Mouse (Mus musculus) MEL (cell line): Measurements from ENCODE around the gene Dhx30. TPM values are rescaled to one million over a fixed set of nuclear protein-coding genes. Genes with fewer than 3 reads are reported as not detected.

Source experiments
- DNase-seq: peaks from one replicate; pipeline ENCODE4 v3.0.0; 2011; ENCODE audit warnings: low read depth, low spot score
- H3K27ac ChIP-seq: 2 replicates; pipeline ENCODE4 v1.5.1; 2012; ENCODE audit warnings: low read depth, mild to moderate bottlenecking, control low read depth, low read length, moderate library complexity; ENCODE audit not compliant: control insufficient read depth
- H3K27me3 ChIP-seq, 2 experiments: fragments of 150-350 bp in 1 of 2; sonication (generic) in 1 of 2; 2 replicates each; pipeline ENCODE4 v1.6.1; 2012; ENCODE audit warnings: low read length in 2 of 2, mild to moderate bottlenecking in 2 of 2, improper control_type of control experiment in 1 of 2, moderate library complexity in 1 of 2; ENCODE audit not compliant: insufficient read depth in 2 of 2, control insufficient read depth in 1 of 2
- H3K36me3 ChIP-seq, 2 experiments: 2 replicates each; pipeline ENCODE4 v1.6.1; 2012 to 2014; ENCODE audit warnings: low read length in 2 of 2, improper control_type of control experiment in 1 of 2, inconsistent platforms in 1 of 2, mild to moderate bottlenecking in 1 of 2; ENCODE audit not compliant: insufficient read depth in 2 of 2, control insufficient read depth in 1 of 2
- H3K4me1 ChIP-seq, 2 experiments: fragments of 150-350 bp in 1 of 2; sonication (generic) in 1 of 2; 2 replicates each; pipeline ENCODE4 v1.6.1; 2012; ENCODE audit warnings: low read length in 2 of 2, improper control_type of control experiment in 1 of 2, mild to moderate bottlenecking in 1 of 2; ENCODE audit not compliant: insufficient read depth in 2 of 2, control insufficient read depth in 1 of 2
- H3K4me3 ChIP-seq, 2 experiments: fragments of 150-350 bp in 1 of 2; sonication (generic) in 1 of 2; 2 replicates each; pipeline ENCODE4 v1.5.1; 2012; ENCODE audit warnings: low read depth in 2 of 2, low read length in 2 of 2, mild to moderate bottlenecking in 2 of 2, moderate library complexity in 2 of 2, control low read depth in 1 of 2, improper control_type of control experiment in 1 of 2; ENCODE audit not compliant: control insufficient read depth in 1 of 2, insufficient read depth in 1 of 2
- H3K79me2 ChIP-seq: 2 replicates; pipeline ENCODE4 v1.6.1; 2012; ENCODE audit warnings: mild to moderate bottlenecking, low read length, moderate library complexity; ENCODE audit not compliant: control insufficient read depth, poor library complexity, insufficient read depth
- H3K9ac ChIP-seq: 2 replicates; pipeline ENCODE4 v1.6.1; 2012; ENCODE audit warnings: low read depth, mild to moderate bottlenecking, control low read depth, low read length, moderate library complexity; ENCODE audit not compliant: control insufficient read depth, poor library complexity, severe bottlenecking
- H3K9me3 ChIP-seq: fragments of 150-350 bp; sonication (generic); replicated peaks from 2 replicates; pipeline ENCODE4 v1.6.1; 2012; ENCODE audit warnings: mild to moderate bottlenecking, low read length, improper control_type of control experiment, moderate library complexity; ENCODE audit not compliant: insufficient read depth
- CHD2 ChIP-seq: IDR thresholded peaks from 2 replicates; pipeline ENCODE4 v1.6.1; 2011; ENCODE audit warnings: low read length, improper control_type of control experiment
- CTCF ChIP-seq, 3 experiments: IDR thresholded peaks in 2 of 3; conservative IDR thresholded peaks in 1 of 3; 2 replicates each; pipeline ENCODE4 v1.5.1; 2011 to 2012; ENCODE audit warnings: low read length in 3 of 3, low read depth in 2 of 3, mild to moderate bottlenecking in 2 of 3, improper control_type of control experiment in 1 of 3, inconsistent platforms in 1 of 3, mixed read lengths in 1 of 3, moderate library complexity in 1 of 3; ENCODE audit not compliant: control insufficient read depth in 1 of 3, insufficient read depth in 1 of 3, poor library complexity in 1 of 3, severe bottlenecking in 1 of 3
- EP300 ChIP-seq, 2 experiments: IDR thresholded peaks; 2 replicates each; pipeline ENCODE4 v1.6.1; 2011; ENCODE audit warnings: improper control_type of control experiment in 2 of 2, low read length in 2 of 2, low read depth in 1 of 2, mild to moderate bottlenecking in 1 of 2
- HCFC1 ChIP-seq: IDR thresholded peaks from 2 replicates; pipeline ENCODE4 v1.6.1; 2012; ENCODE audit warnings: low read depth, mild to moderate bottlenecking, inconsistent platforms, low read length, improper control_type of control experiment, moderate library complexity
- KAT2A ChIP-seq: conservative IDR thresholded peaks from 2 replicates; pipeline ENCODE4 v1.6.1; 2012; ENCODE audit warnings: low read depth, low read length, improper control_type of control experiment, inconsistent platforms
- MAFK ChIP-seq: IDR thresholded peaks from 2 replicates; pipeline ENCODE4 v1.6.1; 2011; ENCODE audit warnings: low read depth, mild to moderate bottlenecking, low read length, improper control_type of control experiment, borderline replicate concordance
- MAX ChIP-seq: IDR thresholded peaks from 2 replicates; pipeline ENCODE4 v1.6.1; 2011; ENCODE audit warnings: low read length, improper control_type of control experiment
- MAZ ChIP-seq: IDR thresholded peaks from 2 replicates; pipeline ENCODE4 v1.6.1; 2012; ENCODE audit warnings: low read depth, mild to moderate bottlenecking, inconsistent platforms, low read length, improper control_type of control experiment
- MXI1 ChIP-seq: IDR thresholded peaks from 2 replicates; pipeline ENCODE4 v1.6.1; 2011; ENCODE audit warnings: mild to moderate bottlenecking, low read depth, low read length, improper control_type of control experiment
- MYB ChIP-seq: IDR thresholded peaks from 2 replicates; pipeline ENCODE4 v1.6.1; 2011; ENCODE audit warnings: mild to moderate bottlenecking, low read depth, low read length, improper control_type of control experiment
- MYC ChIP-seq: IDR thresholded peaks from 2 replicates; pipeline ENCODE4 v1.6.1; 2011; ENCODE audit warnings: low read depth, mild to moderate bottlenecking, low read length, improper control_type of control experiment, moderate library complexity
- NELFE ChIP-seq: IDR thresholded peaks from 2 replicates; pipeline ENCODE4 v1.6.1; 2011; ENCODE audit warnings: low read depth, low read length, improper control_type of control experiment
- POLR2A ChIP-seq, 2 experiments: IDR thresholded peaks; 2 replicates each; pipeline ENCODE4 v1.6.1; 2011 to 2012; ENCODE audit warnings: low read length in 2 of 2, mild to moderate bottlenecking in 2 of 2, control low read depth in 1 of 2, improper control_type of control experiment in 1 of 2, low read depth in 1 of 2, moderate library complexity in 1 of 2; ENCODE audit not compliant: control insufficient read depth in 1 of 2, insufficient read depth in 1 of 2, poor library complexity in 1 of 2
- POLR2AphosphoS2 ChIP-seq: IDR thresholded peaks from 2 replicates; pipeline ENCODE4 v1.6.1; 2011; ENCODE audit warnings: low read length, improper control_type of control experiment
- SIN3A ChIP-seq: IDR thresholded peaks from 2 replicates; pipeline ENCODE4 v1.6.1; 2012; ENCODE audit warnings: low read length, improper control_type of control experiment, inconsistent platforms
- SMC3 ChIP-seq: IDR thresholded peaks from 2 replicates; pipeline ENCODE4 v1.6.1; 2011; ENCODE audit warnings: low read depth, low read length, improper control_type of control experiment
- polyA plus RNA-seq, 2 experiments: library from polyadenylated mRNA; stranded (reverse) in 1 of 2; unstranded in 1 of 2; fragments of >175 nt in 1 of 2; fragments of >200 nt in 1 of 2; gene quantifications; 2 replicates each; pipeline versions ENCODE4 v1.2.1 to v1.2.4; 2012; ENCODE audit warnings: low replicate concordance in 2 of 2, low read depth in 1 of 2; ENCODE audit not compliant: insufficient read length in 2 of 2, insufficient read depth in 1 of 2, missing spikeins in 1 of 2
- total RNA-seq: library from RNA; depleted of rRNA; stranded (reverse); fragments of 300-350 nt; gene quantifications from 2 replicates; pipeline ENCODE4 v1.2.3, GENCODE M21; 2012

The Dhx30 gene
- total and polyA plus RNA-seq, 3 experiments: 113 to 126 TPM; not detected in 1

- H3K4me1 ChIP-seq: peaks cover 8 to 15% of the 10 kb centered on the region in 2 experiments; a peak in 3 of 4 replicates
- peak; percentile 54 for DNase-seq
Observed at GRCm38 (mm10) chr9:110134176-110134575, 16.5 kb upstream of the Dhx30 start.

GRCm38 (mm10) chr9:110132921-110133320 lies 15.3 kb upstream of the Dhx30 start:
- Histone ChIP-seq H3K4me3 (peak overlapping the region; percentile 80 to 83), H3K4me1 (peaks cover 3 to 15% of the 10 kb centered on the region in 2 experiments; a peak in 3 of 4 replicates), H3K36me3 (peaks cover 11 to 31% of the 10 kb centered on the region in 2 experiments), H3K9ac (peak overlapping the region; percentile 91), H3K79me2 (peaks cover 46% of the 10 kb centered on the region), H3K27me3 (no peaks in the 10 kb centered on the region), H3K27ac (no peak overlapping the region), H3K9me3 (no peaks in the 10 kb centered on the region)
- no peak for DNase-seq
- TF ChIP-seq MAFK: peak; percentile 95
- TF ChIP-seq MXI1: no peak

More at GRCm38 (mm10) chr9:110134176-110134575, 16.5 kb upstream of the Dhx30 start:
- no peak overlapping the region for H3K27ac ChIP-seq
- no peak overlapping the region for H3K9ac ChIP-seq
- no peaks in the 10 kb centered on the region for H3K9me3 ChIP-seq
- H3K27me3 ChIP-seq: no peaks in the 10 kb centered on the region
- TF ChIP-seq KAT2A: no peak
- TF ChIP-seq CHD2: no peak
- no peak for TF ChIP-seq NELFE
- peak; percentile 55 to 75 (median 64) for TF ChIP-seq CTCF (IDR thresholded peaks at IDR 0.05 in 2 of 3, conservative IDR thresholded peaks at IDR 0.05 in 1 of 3; ENCODE audit: control insufficient read depth in 1 of 3, insufficient read depth in 1 of 3, low read depth in 2 of 3, low read length in 3 of 3, poor library complexity in 1 of 3, severe bottlenecking in 1 of 3)
- peak; percentile 23; the same call in 1 of the 2 replicates for TF ChIP-seq SMC3
- TF ChIP-seq POLR2A (IDR thresholded peaks at IDR 0.05; ENCODE audit: control insufficient read depth in 1 of 2, insufficient read depth in 1 of 2, low read depth in 1 of 2, low read length in 2 of 2, poor library complexity in 1 of 2): no peak
- no peak for TF ChIP-seq MYB
- peak; percentile 28; the same call in 1 of the 2 replicates for TF ChIP-seq SIN3A
- no peak for TF ChIP-seq POLR2AphosphoS2
- TF ChIP-seq HCFC1: 0 out of 2 replicates have a peak, but pooled peaks have one; percentile 21
- no peak for TF ChIP-seq EP300 (IDR thresholded peaks at IDR 0.05; ENCODE audit: low read depth in 1 of 2, low read length in 2 of 2)
- H3K36me3 ChIP-seq: peaks cover 11 to 41% of the 10 kb centered on the region in 2 experiments
- H3K4me3 ChIP-seq: no peak overlapping the region
- H3K79me2 ChIP-seq: peaks cover 46% of the 10 kb centered on the region

GRCm38 (mm10) chr9:110132201-110132605 lies 14.6 kb upstream of the Dhx30 start:
- peaks cover 3 to 15% of the 10 kb centered on the region in 2 experiments; a peak in 3 of 4 replicates for H3K4me1 ChIP-seq

More at GRCm38 (mm10) chr9:110132201-110132605, 14.6 kb upstream of the Dhx30 start:
- Histone ChIP-seq H3K27ac (peak overlapping the region; percentile 63), H3K9ac (peak overlapping the region; percentile 91), H3K79me2 (peaks cover 44% of the 10 kb centered on the region), H3K27me3 (no peaks in the 10 kb centered on the region), H3K9me3 (no peaks in the 10 kb centered on the region), H3K36me3 (peaks cover 5 to 27% of the 10 kb centered on the region in 2 experiments), H3K4me3 (peak overlapping the region; percentile 80 to 83)
- peak; percentile 61 for DNase-seq
- TF ChIP-seq MAZ: peak; percentile 16; the same call in 1 of the 2 replicates
- 0 out of 2 replicates have a peak, but pooled peaks have one; percentile 28 for TF ChIP-seq MYC
- TF ChIP-seq MYB: no peak
- 0 out of 2 replicates have a peak, but pooled peaks have one; percentile 21 for TF ChIP-seq CHD2
- peak; percentile 92 for TF ChIP-seq MXI1
- TF ChIP-seq MAX: 0 out of 2 replicates have a peak, but pooled peaks have one; percentile 36
- TF ChIP-seq SIN3A: peak; percentile 58
- no peak for TF ChIP-seq SMC3
